Mouse (Mus musculus) embryonic fibroblast, embryonic 13.5 days (primary cell): Measurements from ENCODE around the gene Cspg4.
A peak's percentile ranks its signal among the peaks of the same experiment; 100 is the strongest.

Experiments used
- CTCF ChIP-seq: IDR thresholded peaks from 2 replicates; pipeline ENCODE4 v1.5.1; 2011; ENCODE audit warnings: mild to moderate bottlenecking, control low read depth, low read length, moderate library complexity, borderline replicate concordance; ENCODE audit not compliant: insufficient read depth
- POLR2A ChIP-seq: IDR thresholded peaks from 2 replicates; pipeline ENCODE4 v1.6.1; 2011; ENCODE audit warnings: low read depth, mild to moderate bottlenecking, control low read depth, low read length, moderate library complexity

- TF ChIP-seq POLR2A (peak; percentile 99), CTCF (no peak)
Observed at GRCm38 (mm10) chr9:56864832-56865231, at the start of gene Cspg4.
